Comparison of ENCODE assay signal across 9 mouse cellular contexts in the genomic region with DNA sequence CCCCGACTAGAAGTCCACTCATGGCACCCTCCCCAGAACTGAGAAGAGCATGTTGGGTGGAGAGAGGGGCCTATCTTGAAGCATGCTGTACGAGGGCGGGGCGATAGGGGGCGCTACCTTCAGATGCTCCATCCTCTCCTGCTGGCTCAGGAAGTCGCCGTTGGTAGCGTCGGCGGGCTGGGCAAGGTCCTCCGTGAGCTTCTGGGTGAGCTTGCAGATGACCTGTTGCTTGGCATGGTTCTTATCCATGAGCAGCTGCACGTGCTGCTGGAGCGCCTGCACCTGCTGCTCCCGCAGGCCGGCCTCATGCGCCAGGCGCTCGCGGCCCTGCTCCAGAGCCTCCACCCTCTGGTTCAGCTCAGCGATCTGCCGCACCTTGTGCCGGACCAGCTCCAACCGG. TPM values are rescaled to one million over a fixed set of nuclear protein-coding genes. Genes with fewer than 3 reads are reported as not detected.
DNase-seq lines count a peak whose midpoint lies in the region; ATAC-seq and TF ChIP-seq lines count a peak whose summit lies in the region.
"Had no signal": no experiment of that assay in that cellular context is flagged by ENCODE, and none has a peak within 500 bp of the region (broad histone marks: within the 10 kb centered on the region; RNA-seq: fewer than 3 reads in every experiment).

No protein-coding gene starts in this region.

- no peaks in the 10 kb centered on the region for H3K36me3 ChIP-seq in kidney, postnatal 0 days (ENCODE audit: insufficient read depth, low read length)
- H3K36me3 ChIP-seq in liver, embryonic 16.5 days (ENCODE audit: control insufficient read depth, insufficient read depth), result no peaks in the 10 kb centered on the region

- peak; percentile 45 for DNase-seq in kidney, postnatal 0 days (ENCODE audit: low spot score)
- DNase-seq in kidney, adult 8-10 months, result no peak
- peak in 1 of 2 experiments; percentile 44 for DNase-seq in cerebellum, adult 2 months
- peak; percentile 10 to 30 for DNase-seq in heart, postnatal 10 days
- DNase-seq in testis, postnatal 14 days (ENCODE audit: low spot score), result peak; percentile 61
- DNase-seq in gastrocnemius, postnatal 4 days (ENCODE audit: low spot score in 2 of 2), result no peak
- DNase-seq in left cerebral cortex, postnatal 10 days (ENCODE audit: extremely low spot score in 1 of 2, low spot score in 2 of 2), result no peak

- H3K9me3 ChIP-seq in kidney, postnatal 0 days (replicated peaks; ENCODE audit: low read length), result no peaks in the 10 kb centered on the region
- no peaks in the 10 kb centered on the region for H3K9me3 ChIP-seq in liver, embryonic 16.5 days (replicated peaks; ENCODE audit: control insufficient read depth, low read length)
- H3K9me3 ChIP-seq: megakaryocyte, embryonic 14.5 days had no signal

- ATAC-seq in kidney, postnatal 0 days (replicated peaks; ENCODE audit: low FRiP score, low read depth), result no peak; the same call in 1 of the 2 replicates
- ATAC-seq in liver, embryonic 16.5 days (ENCODE audit: low read depth), result no peak

- H3K4me2 ChIP-seq in kidney, postnatal 0 days (ENCODE audit: low read length), result no peak overlapping the region
- H3K4me2 ChIP-seq in liver, embryonic 16.5 days (ENCODE audit: low read depth, low read length), result peak overlapping the region; percentile 36

- no peak overlapping the region for H3K27ac ChIP-seq in kidney, postnatal 0 days
- H3K27ac ChIP-seq in cerebellum, adult 2 months (ENCODE audit: insufficient read depth, low read length), result no peak overlapping the region
- no peak overlapping the region for H3K27ac ChIP-seq in liver, embryonic 16.5 days (ENCODE audit: low read length)

- no peak for TF ChIP-seq POLR2A in cerebellum, adult 2 months (IDR thresholded peaks at IDR 0.05; ENCODE audit: borderline replicate concordance, insufficient read depth, low read length)

- 15% methylated on average over 23 of the region's 23 CpGs for WGBS in kidney, postnatal 0 days
- 10% methylated on average over 23 of the region's 23 CpGs for WGBS in cerebellum, adult 2 months
- 18% methylated on average over 23 of the region's 23 CpGs for WGBS in liver, embryonic 16.5 days (ENCODE audit: insufficient replicate concordance)

- no peak overlapping the region for H3K9ac ChIP-seq in kidney, postnatal 0 days (ENCODE audit: low read depth, low read length)
- H3K9ac ChIP-seq in liver, embryonic 16.5 days (ENCODE audit: low read depth, low read length), result no peak overlapping the region

- H3K27me3 ChIP-seq in kidney, postnatal 0 days (ENCODE audit: insufficient read depth, low read length), result no peaks in the 10 kb centered on the region
- H3K27me3 ChIP-seq in cerebellum, adult 2 months (ENCODE audit: control insufficient read depth, insufficient read depth, low read length), result no peaks in the 10 kb centered on the region
- no peaks in the 10 kb centered on the region for H3K27me3 ChIP-seq in liver, embryonic 16.5 days (ENCODE audit: control insufficient read depth, insufficient read depth, low read depth, low read length)
- H3K27me3 ChIP-seq: megakaryocyte, embryonic 14.5 days had no signal

- H3K4me3 ChIP-seq in kidney, postnatal 0 days (replicated peaks; ENCODE audit: low read depth, low read length), result no peak overlapping the region
- H3K4me3 ChIP-seq in cerebellum, adult 2 months (replicated peaks; ENCODE audit: insufficient read depth, low read depth, low read length), result no peak overlapping the region
- H3K4me3 ChIP-seq in liver, embryonic 16.5 days (ENCODE audit: low read depth, low read length), result peak overlapping the region; percentile 24
- H3K4me3 ChIP-seq: megakaryocyte, embryonic 14.5 days had no signal

- peak; percentile 49 for TF ChIP-seq CTCF in kidney, postnatal 0 days (IDR thresholded peaks at IDR 0.05; ENCODE audit: low read depth)
- TF ChIP-seq CTCF in cerebellum, adult 2 months (IDR thresholded peaks at IDR 0.05; ENCODE audit: borderline replicate concordance, insufficient read depth, low read depth, low read length), result peak; percentile 66

- no peaks in the 10 kb centered on the region for H3K4me1 ChIP-seq in kidney, postnatal 0 days (replicated peaks; ENCODE audit: insufficient read depth, low read length)
- peaks cover 22% of the 10 kb centered on the region for H3K4me1 ChIP-seq in cerebellum, adult 2 months (ENCODE audit: control insufficient read depth, insufficient read depth, low read length)
- H3K4me1 ChIP-seq in liver, embryonic 16.5 days (ENCODE audit: control insufficient read depth, low read depth, low read length), result peaks cover 2% of the 10 kb centered on the region; the same call in 1 of the 2 replicates

- intact Hi-C loops in heart, postnatal 10 days (cut with DNase I), result no loop called here
- intact Hi-C loops in left cerebral cortex, postnatal 10 days (cut with DNase I), result no loop called here

RNA-seq across cellular contexts. Expression of gene Coro2a, which starts 18.3 kb away (rescaled TPM):
- 2.9 and 3.4 TPM in 2 replicates for polyA plus RNA-seq in kidney, postnatal 0 days (2015; fragmentation: Nextera tagmentation; extraction: Ambion mirVana)
- polyA plus RNA-seq in cerebellum, adult 2 months (2012; rRNA removed), result 26.6 and 28.8 TPM in 2 replicates
- under 1 TPM; 0.27 to 0.43 TPM for total RNA-seq in heart, postnatal 10 days (2021)
- 2.7 and 3.9 TPM in 2 replicates for polyA plus RNA-seq in liver, embryonic 16.5 days (2015; fragmentation: Nextera tagmentation; extraction: Ambion mirVana)
- total RNA-seq in gastrocnemius, postnatal 4 days (2021), result under 1 TPM; 0.80 to 0.81 TPM
- 10 to 100 TPM; 38.7 to 43.3 TPM for total RNA-seq in left cerebral cortex, postnatal 10 days (2021)

RNA-seq across cellular contexts. Expression of gene Tbc1d2, which starts 29.7 kb away (rescaled TPM):
- polyA plus RNA-seq in kidney, postnatal 0 days (2015; fragmentation: Nextera tagmentation; extraction: Ambion mirVana), result 3.6 and 4.2 TPM in 2 replicates
- 3.0 and 3.2 TPM in 2 replicates for polyA plus RNA-seq in cerebellum, adult 2 months (2012; rRNA removed)
- 1 to 10 TPM; 3.0 TPM for total RNA-seq in heart, postnatal 10 days (2021)
- polyA plus RNA-seq in liver, embryonic 16.5 days (2015; fragmentation: Nextera tagmentation; extraction: Ambion mirVana), result 0.84 and 0.86 TPM in 2 replicates
- 1 to 10 TPM; 1.6 to 1.8 TPM for total RNA-seq in gastrocnemius, postnatal 4 days (2021)
- 1 to 10 TPM; 1.0 to 2.0 TPM for total RNA-seq in left cerebral cortex, postnatal 10 days (2021)

Comparison
In these comparisons a context has a peak if more than half of its experiments do, and no peak if none do; other contexts are left out.
1. DNase-seq: peak in kidney, postnatal 0 days (single experiment), heart, postnatal 10 days (2 of 2) and testis, postnatal 14 days (single experiment); none in kidney, adult 8-10 months (0 of 2), gastrocnemius, postnatal 4 days (0 of 2) and left cerebral cortex, postnatal 10 days (0 of 2).
2. RNA of gene Coro2a, which starts 18.3 kb away (total RNA-seq): 38.7 to 43.3 TPM in left cerebral cortex, postnatal 10 days; 0.80 to 0.81 TPM in gastrocnemius, postnatal 4 days and 0.27 to 0.43 TPM in heart, postnatal 10 days; every median in the first group is over 10 times any median in the second.